Mouse (Mus musculus) thymus, adult 2 months (tissue): ENCODE data around the gene Plekhs1. TPM values are rescaled to one million over a fixed set of nuclear protein-coding genes. Genes with fewer than 3 reads are reported as not detected.

Experiments
- DNase-seq: peaks from one replicate; pipeline ENCODE4 v3.0.0; 2021
- H3K27ac ChIP-seq: fragments of 200-500 bp; 2 replicates; pipeline ENCODE4 v1.5.1; 2012; ENCODE audit warnings: low read length, control low read depth; ENCODE audit not compliant: control insufficient read depth, insufficient read depth
- H3K27me3 ChIP-seq: fragments of 200-500 bp; 2 replicates; pipeline ENCODE4 v1.6.1; 2012; ENCODE audit warnings: mild to moderate bottlenecking, low read length, moderate library complexity, mixed read lengths; ENCODE audit not compliant: control insufficient read depth, insufficient read depth
- H3K36me3 ChIP-seq: fragments of 200-500 bp; 2 replicates; pipeline ENCODE4 v1.6.1; 2012; ENCODE audit warnings: mild to moderate bottlenecking, low read length, moderate library complexity; ENCODE audit not compliant: control insufficient read depth, insufficient read depth
- H3K4me1 ChIP-seq: fragments of 200-500 bp; replicated peaks from 2 replicates; pipeline ENCODE4 v1.6.1; 2012; ENCODE audit warnings: low read length; ENCODE audit not compliant: control insufficient read depth, insufficient read depth
- H3K4me3 ChIP-seq: fragments of 200-500 bp; 2 replicates; pipeline ENCODE4 v1.5.1; 2012; ENCODE audit warnings: mild to moderate bottlenecking, low read length, control low read depth, moderate library complexity; ENCODE audit not compliant: control insufficient read depth, insufficient read depth
- CTCF ChIP-seq: fragments of 200-500 bp; IDR thresholded peaks from 2 replicates; pipeline ENCODE4 v1.5.1; 2012; ENCODE audit warnings: mild to moderate bottlenecking, control low read depth, low read length, moderate library complexity, borderline replicate concordance; ENCODE audit not compliant: control insufficient read depth, poor library complexity, insufficient read depth; ENCODE audit errors: extremely low read depth
- POLR2A ChIP-seq: fragments of 200-500 bp; IDR thresholded peaks from 2 replicates; pipeline ENCODE4 v1.6.1; 2012; ENCODE audit warnings: mild to moderate bottlenecking, low read length, control low read depth, moderate library complexity; ENCODE audit not compliant: control insufficient read depth, poor library complexity, insufficient read depth; ENCODE audit errors: extremely low read depth
- WGBS: fragments of 180-500 bp; shearing (Covaris S2); methylation state at CpG from one replicate; pipeline ENCODE4 v1.1.7; 2018; 5-methylcytosine and 5-hydroxymethylcytosine counted together
- polyA plus RNA-seq: library from polyadenylated mRNA; depleted of rRNA; stranded (reverse); fragments of >200 nt; gene quantifications from 2 replicates; pipeline ENCODE4 v1.2.3, GENCODE M21; 2012

The Plekhs1 gene
- polyA plus RNA-seq, 1 experiment, result 1.1 TPM

- no peak for DNase-seq
- WGBS, result 64% methylated on average over 4 of the region's 4 CpGs
- H3K36me3 ChIP-seq, result no peaks in the 10 kb centered on the region
- H3K27me3 ChIP-seq, result no peaks in the 10 kb centered on the region
- H3K4me1 ChIP-seq, result peaks cover 3% of the 10 kb centered on the region; the same call in 1 of the 2 replicates
- no peak for TF ChIP-seq CTCF
- TF ChIP-seq POLR2A, result no peak
- H3K4me3 ChIP-seq, result no peak overlapping the region
- H3K27ac ChIP-seq, result no peak overlapping the region
Observed at GRCm38 (mm10) chr19:56454862-56455261, 6.6 kb upstream of the Plekhs1 start.

GRCm38 (mm10) chr19:56455369-56455768 is 6.1 kb upstream of the Plekhs1 start:
- peaks cover 3% of the 10 kb centered on the region; the same call in 1 of the 2 replicates for H3K4me1 ChIP-seq
- H3K36me3 ChIP-seq, result no peaks in the 10 kb centered on the region
- no peak for TF ChIP-seq POLR2A
- TF ChIP-seq CTCF, result no peak
- H3K4me3 ChIP-seq, result no peak overlapping the region
- H3K27me3 ChIP-seq, result no peaks in the 10 kb centered on the region
- no peak for DNase-seq
- no peak overlapping the region for H3K27ac ChIP-seq
- 21% methylated on average over 2 of the region's 2 CpGs for WGBS

- peaks cover 3% of the 10 kb centered on the region; the same call in 1 of the 2 replicates for H3K4me1 ChIP-seq
- no peak overlapping the region for H3K4me3 ChIP-seq
- no peak for TF ChIP-seq POLR2A
- TF ChIP-seq CTCF, result no peak
- no peak overlapping the region for H3K27ac ChIP-seq
- DNase-seq, result no peak
- H3K27me3 ChIP-seq, result no peaks in the 10 kb centered on the region
- H3K36me3 ChIP-seq, result no peaks in the 10 kb centered on the region
- 86% methylated on average over 4 of the region's 4 CpGs for WGBS
Observed at GRCm38 (mm10) chr19:56457569-56457968, 3.9 kb upstream of the Plekhs1 start.

- H3K27me3 ChIP-seq, result no peaks in the 10 kb centered on the region
- H3K4me3 ChIP-seq, result no peak overlapping the region
- WGBS, result 87% methylated on average over 10 of the region's 10 CpGs
- TF ChIP-seq CTCF (no peak), POLR2A (no peak)
- no peaks in the 10 kb centered on the region for H3K36me3 ChIP-seq
- no peak for DNase-seq
- H3K27ac ChIP-seq, result no peak overlapping the region
- H3K4me1 ChIP-seq, result peaks cover 3% of the 10 kb centered on the region; the same call in 1 of the 2 replicates
Observed at GRCm38 (mm10) chr19:56459154-56460050, 2.0 kb upstream of the Plekhs1 start.

GRCm38 (mm10) chr19:56460241-56460640 is 1.2 kb upstream of the Plekhs1 start:
- WGBS, result 88% methylated on average over 2 of the region's 2 CpGs
- no peaks in the 10 kb centered on the region for H3K36me3 ChIP-seq
- no peak overlapping the region for H3K4me3 ChIP-seq
- peaks cover 3% of the 10 kb centered on the region; the same call in 1 of the 2 replicates for H3K4me1 ChIP-seq
- TF ChIP-seq POLR2A, result no peak
- TF ChIP-seq CTCF, result no peak
- no peaks in the 10 kb centered on the region for H3K27me3 ChIP-seq
- no peak overlapping the region for H3K27ac ChIP-seq
- DNase-seq, result no peak

- Histone ChIP-seq H3K36me3 (no peaks in the 10 kb centered on the region), H3K4me3 (no peak overlapping the region), H3K27ac (no peak overlapping the region), H3K4me1 (no peaks in the 10 kb centered on the region), H3K27me3 (no peaks in the 10 kb centered on the region)
- TF ChIP-seq CTCF (no peak), POLR2A (no peak)
- 57% methylated on average over 4 of the region's 4 CpGs for WGBS
- no peak for DNase-seq
Observed at GRCm38 (mm10) chr19:56462786-56463185, 1.3 kb downstream of the Plekhs1 start.
